Mouse (Mus musculus) embryo, embryonic 11 days (tissue): ENCODE data around the gene Plvap.

ENCODE experiments used
- DNase-seq: peaks from one replicate; pipeline ENCODE4 v3.0.0-alpha.2; 2015

Gene Plvap

DNA sequence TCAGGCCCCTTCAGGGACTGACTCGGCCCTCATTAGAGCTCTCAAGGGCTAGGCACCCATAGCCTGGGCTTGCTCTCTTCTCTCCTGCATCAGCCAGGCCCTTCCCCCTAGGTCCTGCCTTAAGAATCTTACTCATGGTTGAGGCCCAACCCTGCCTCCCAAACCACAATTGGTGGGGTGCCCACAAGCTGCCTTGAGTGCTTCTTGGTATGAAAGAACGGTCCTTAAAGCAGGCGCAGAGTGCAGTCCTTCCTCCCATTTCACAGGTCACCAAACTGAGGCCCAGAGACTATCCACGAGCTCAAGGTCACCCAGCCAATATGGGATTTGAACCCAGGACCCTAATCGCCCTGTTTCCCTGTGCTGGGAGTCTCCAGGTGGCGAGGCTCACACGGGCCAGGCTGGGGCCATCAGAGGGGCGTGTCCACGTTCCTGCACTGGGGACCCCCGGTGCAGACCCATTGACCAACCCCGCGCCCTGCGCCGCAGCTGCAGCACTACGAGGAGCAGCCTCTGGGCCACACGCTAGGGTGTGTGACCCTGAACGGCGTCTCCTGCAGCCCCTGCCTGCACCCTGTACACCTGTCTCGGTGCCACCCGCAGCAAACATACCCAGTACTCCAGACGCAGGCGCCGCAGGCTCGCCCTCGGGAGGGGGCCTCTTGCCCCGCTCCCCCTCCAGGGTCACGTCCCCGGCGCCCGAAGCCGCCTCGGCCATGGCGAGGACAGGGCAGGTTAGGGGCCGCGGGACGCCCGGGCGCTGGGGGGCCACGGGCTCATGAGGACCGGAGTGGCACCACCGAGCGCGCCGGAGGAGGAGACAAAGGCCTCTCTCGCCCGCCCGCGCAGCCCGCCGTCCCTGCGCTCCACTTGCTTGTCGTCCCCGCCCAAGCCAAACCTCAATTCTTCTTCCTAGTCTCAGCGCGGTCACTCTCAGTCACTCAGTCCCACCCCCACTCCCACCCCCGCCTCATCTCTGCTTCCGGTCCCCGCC, 26.1 kb downstream of the Plvap start, which contains the start of gene Ano8:
TSS of gene Ano8 (minus strand) at position 822 of the 994 bp plus-strand sequence.
- peak; percentile 94 for DNase-seq

DNA sequence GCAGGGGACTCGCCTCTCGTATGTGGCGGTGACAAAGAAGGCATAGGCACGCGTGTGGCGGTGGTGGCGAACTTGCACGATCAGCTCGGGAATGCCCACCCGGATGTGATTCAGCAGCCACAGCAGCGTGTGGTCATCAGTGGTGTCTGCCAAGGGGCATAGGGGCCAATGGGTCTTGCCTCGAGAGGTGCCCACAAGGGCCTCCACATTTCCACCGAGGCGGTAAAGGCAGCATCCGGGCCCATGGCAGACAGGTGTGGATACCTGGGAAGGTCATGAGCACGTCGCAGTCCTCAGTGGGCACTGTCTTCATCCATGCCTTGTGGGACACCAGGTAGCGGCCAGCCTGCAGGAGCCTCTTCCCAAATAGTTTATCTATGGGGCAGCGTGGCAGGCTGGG, 26.8 kb downstream of the Plvap start:
- DNase-seq = no peak

DNA sequence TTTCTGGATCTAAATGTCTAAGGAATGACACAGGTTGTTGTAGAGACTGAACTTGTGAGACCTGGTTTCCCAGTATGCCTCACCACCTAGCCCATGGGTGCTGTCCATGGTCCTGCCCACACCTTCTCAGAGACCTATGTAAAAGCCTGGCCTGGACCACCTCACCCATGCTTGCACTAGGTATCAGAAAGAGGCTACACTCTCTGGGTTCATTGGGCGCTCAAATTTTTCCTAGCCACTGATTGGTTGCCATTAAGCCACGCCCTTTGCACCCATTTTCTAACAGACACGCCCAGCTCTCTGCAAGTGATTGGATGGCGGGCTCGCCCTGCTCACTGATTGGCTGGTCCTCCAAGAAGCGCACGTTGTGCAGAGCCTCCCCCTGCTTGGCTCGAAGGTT, 27.6 kb downstream of the Plvap start:
- peak; percentile 68 for DNase-seq

DNA sequence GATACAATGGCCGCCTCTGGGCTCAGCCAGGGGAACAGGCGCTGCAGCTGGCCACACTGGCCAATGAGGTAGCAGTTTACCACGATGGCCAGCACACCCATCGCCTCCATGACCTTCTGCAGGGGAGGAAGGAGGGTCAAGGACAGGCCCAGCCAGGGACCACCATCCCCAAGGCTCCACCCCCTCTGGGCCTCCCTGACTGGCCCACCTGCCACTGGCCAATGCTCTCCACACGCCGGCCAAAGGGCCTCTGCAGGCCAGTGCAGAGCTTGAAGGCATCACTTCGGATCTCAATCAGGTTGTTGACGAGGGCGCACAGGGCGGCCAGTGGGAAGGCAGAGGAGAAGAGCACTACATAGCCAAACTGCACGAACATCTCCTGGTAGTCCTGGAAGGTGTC, 32.6 kb downstream of the Plvap start:
- no peak for DNase-seq

DNA sequence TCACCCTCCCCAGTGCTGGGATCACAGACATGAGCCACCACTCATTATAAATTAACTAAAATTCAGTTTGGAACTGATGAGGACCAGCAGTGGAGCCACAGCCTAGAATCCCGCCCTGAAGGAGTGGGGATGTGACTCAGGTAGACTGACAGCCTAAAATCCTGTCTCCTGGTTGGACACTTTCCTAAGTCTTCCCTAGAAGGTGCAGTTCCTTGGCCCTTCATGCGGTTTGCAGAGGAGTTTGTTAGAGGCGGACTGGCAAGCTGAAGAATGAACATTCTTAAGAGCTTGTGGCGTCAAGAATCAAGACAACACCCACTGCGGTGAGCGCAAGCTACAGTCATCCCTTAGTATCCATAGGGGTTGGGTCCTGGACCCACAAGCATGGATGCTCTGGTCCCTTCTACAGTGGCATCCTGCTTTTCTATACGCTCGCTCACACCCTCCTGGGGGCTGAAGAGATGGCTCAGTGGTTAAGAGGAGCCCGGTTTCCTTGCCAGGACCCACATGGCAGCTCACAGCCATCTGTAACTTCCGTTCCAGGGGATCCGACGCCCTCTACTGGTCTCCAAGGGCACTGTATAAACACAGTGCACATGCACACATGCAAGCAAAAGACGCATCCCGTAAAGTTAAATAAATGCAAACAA, 34.2 kb downstream of the Plvap start:
- peak; percentile 52 for DNase-seq

DNA sequence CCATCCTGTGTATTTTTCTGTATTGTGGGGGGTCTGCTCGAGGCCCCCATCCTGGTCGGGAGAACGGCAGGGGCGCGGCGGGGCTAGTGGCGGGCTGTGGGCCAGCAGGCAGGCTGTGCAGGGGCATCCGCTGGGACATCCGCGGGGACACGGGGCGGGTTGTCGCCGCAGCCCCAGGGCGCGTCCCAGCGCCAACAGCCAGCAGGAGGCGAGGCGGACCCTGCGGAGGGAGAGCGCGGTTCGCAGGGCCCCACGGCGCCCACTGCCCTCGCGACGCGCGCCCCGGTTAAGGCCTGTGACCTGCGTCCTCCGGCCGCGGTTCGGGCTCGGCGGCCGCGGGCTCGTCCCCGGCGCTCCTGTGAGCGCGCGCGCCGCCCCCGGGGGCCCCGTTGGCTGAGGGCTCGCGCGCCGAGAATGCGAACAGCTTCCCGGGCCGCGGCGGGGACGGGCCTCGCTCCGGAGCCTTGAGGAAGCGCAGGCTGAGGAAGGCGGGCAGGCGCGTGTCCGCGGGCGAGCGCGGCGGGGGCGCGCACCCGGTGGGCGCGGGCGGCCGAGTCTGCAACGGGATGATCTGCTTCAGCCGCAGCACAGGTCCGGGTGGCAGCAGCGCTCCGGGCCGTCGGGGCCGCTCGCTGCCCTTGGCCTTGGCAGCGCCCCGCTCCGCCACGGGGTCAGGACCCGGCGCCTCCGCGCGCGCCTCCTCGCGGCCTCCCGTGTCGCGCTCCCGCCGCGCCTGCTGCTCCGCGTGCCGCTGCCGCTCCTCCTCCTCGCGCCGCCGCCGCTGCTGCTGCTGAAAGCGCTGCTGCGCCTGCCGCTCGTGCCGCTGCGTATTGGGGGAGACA, 35.2 kb downstream of the Plvap start:
- DNase-seq = peak; percentile 93

DNA sequence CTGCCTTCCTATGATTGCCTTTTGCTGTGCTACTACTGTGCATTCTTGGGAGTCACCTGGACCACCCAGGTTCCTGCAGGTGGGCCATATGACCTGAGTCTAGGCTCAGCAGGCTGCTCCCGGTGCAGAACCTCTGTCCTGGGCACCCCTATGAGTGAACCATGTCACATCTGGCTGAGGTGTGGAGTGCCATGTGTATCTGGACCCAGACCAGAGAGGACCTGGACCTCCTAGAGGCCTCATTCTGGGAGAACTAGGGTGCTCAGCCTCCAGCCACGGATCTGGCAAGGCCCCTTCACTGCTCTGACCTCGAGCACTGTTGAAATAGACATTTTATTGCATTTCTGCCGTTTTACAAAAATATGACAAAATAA, 35.9 kb downstream of the Plvap start:
- DNase-seq = no peak

DNA sequence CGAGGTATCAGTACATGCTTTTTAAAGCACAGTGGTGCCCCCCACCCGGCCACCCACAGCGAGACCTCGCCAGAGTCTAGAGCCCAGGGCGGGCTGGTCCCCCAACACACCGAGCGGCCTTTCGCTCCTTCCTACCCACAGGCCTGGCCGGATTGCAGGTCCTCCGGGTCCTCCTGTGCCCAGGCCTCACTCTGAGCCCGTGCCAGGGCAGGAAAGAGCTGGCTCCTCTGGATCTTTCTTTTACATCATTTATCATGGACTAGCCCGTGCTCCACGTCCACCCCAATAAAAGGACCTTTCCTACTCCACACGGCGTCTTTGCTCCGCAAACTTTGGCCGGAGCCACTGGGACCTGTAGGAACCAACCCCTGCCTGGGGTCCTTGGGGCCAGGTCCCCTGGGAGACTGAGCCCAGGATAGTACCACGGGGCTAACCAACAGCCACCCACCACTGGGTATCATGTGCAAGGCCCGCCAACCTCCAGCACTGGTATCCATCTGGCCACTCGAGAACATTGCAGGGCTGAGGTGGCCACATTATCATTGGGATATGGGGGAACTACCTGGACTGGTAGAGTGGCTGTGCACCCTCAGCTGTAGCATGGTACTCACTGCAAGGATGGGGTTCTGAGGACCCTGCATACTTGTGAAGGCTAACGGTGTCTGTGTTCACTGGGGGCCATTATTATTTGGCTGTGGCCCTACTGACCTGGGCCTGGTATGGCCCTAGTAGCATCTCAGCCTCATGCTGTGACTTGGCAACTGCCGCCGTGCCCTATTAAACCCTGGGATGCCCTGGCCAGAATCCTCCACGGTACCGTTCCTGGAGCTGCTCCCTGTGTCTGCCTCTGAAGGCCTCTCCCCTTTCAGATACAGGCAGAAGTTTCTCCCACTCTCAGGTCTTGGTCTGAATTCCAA, 36.5 kb downstream of the Plvap start:
- DNase-seq = no peak

DNA sequence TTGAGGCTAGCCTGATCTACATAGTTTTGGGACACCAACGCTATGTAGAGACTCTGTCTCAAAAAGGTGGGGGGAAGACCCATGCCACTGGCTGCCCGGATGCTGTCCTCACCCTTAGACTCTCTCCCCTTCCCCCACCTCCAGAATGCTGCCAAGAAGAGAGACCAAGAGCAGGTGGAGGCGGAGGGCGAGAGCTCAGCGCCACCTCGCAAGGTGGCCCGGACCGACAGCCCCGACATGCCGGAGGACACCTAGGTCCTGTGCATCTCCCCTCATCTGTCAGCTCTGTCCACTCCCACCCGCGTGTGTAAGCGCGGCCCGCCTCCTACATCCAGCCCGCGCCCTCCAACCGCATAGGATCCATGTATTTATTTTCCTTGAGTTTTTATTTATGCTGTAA, 37.2 kb downstream of the Plvap start:
- no peak for DNase-seq

DNA sequence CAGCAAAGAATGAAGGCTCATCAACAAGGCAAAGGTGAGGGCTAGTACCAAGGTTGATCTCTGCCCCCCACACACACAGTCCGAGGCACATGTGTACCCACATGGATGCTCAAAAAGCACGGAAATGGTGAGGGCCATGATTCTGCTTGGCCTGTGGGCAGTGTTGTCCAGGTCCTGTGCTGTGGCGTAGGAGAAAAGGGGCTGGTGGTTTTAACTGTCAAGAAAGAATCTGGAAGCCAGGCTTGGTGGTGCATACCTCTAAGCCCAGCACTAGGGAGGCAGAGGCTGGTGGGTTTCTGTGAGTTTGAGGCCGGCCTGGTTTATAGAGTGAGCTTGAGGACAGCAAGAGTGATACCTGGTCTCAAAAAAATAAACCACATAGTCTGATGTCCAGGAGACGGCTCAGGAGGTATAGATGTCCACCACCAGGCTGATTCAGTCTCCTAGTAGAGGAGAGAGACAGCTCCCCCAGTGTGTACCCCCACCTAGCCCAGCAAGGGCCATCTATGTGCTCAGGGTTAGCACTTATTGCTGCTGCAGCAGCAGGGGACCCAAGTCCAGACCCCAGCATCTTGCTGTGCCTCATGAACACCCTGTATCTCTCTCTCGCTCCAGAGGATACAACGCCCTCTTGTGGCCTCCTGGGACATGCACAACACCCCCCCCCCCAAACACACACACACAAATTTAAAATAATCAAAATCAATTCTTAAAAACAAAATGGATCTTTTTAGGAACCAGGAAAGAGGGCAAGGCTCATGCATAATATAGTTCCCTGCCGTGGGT, 38.8 kb downstream of the Plvap start:
- no peak for DNase-seq

DNA sequence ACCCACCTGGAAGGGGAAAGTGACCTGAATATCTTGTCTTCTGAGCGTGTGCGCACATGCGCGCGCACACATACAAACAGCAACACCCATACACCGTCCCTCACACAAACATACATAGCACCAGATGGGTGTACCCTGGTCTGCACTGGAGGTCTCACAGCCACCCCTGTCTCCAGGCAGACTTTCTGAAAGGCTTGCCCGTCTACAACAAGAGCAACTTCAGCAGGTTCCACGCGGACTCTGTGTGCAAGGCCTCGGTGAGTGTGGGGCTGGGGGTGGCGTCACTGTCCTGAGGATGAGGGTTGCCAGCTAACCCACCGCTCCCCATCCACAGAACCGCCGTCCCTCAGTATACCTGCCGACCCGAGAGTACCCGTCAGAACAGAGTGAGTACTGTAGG, 39.7 kb downstream of the Plvap start:
- DNase-seq = no peak

DNA sequence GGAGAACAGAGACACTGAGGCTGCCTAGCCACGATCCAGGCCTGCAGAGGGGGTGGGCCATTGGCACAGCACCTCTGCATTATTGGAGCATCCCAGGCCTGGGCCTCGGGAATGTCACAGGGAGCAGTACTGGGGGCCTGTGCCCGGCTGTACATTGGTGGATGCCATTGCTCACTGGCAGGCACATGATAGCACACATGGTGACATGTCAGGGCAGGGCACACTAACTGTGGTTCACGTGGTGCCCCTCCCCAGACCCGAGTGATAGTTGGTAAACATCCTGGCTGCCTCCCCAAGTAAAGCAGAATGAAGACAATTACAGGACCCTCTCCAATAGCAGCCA, 40.7 kb downstream of the Plvap start:
- DNase-seq = no peak

DNA sequence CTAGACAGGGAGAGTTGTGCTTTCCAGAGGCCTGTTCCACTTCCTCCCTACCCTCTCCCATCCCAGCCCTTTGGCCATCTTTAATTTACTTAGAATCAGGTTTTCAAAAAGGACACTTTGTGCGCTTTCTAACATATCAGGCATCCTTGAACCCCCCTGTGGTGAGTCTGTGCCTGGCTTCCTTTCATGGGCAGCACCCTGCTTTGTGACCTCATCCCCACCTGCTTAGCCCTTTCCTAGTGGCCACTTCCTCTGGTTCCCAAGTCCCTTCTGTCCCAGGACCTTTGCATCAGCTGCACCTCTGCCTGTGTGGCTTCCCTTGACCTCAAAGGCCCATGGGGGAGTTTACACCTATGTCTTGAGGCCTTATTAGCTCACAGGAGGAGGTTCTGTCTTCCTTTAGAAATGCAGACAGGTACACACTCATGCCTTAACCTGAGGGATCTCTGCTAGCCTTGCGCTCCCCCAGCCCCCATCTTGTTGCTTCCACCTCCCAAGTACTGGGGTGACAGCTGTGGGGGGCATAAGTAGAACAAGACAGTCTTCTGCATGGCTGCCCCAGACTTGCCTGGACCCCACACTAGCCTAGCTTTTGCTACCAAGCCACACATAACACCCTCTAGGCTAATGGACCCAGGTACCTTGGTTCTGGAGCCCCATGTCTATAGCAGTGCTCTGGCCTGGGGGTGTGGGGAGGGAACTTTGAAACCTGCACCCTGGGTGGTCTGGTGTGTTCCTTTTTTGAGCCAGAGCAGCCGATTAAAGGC, 41.2 kb downstream of the Plvap start:
- DNase-seq = no peak

DNA sequence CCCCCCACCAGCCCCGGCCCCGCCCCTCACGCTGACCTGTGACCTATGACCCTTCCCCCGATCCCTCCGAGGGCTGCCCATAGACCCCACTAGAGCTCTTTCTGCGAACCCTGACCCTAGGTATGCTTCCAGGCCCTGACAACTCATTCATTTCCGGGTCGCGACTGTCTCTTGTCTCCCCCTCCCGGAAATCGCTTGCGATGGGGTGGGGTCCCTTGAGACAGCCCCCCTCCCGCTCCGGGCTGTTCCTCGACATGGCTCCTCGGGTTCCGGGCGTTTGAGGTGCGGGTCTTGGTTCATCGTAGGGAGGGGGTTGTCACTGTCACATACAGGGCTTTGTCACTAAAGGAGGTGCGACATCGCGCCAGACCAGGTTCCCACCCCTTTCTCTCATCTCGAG, 42.1 kb downstream of the Plvap start:
- peak; percentile 81 for DNase-seq

DNA sequence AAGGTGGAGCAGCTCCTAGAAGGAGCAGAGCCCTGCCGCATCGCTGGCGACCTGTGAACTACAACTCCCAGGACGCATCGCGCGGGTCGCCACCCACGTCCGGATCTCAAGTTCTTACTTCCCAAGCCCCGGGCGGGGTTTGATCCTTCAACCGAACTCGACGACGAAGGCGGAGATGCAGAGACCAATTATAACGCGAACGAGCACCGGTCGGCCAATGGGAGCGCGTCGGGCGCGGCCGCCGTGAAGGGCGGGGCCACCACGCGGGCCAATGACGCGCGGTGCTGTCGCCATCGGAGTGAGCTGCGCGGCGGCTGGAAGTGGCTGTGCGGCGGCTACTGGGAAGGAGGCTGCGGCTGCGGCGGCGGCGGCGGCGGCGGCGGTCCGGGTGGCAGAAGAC, 42.6 kb downstream of the Plvap start, which contains the start of gene Dda1:
TSS of gene Dda1 (plus strand) at position 284 of the 400 bp plus-strand sequence.
- peak; percentile 100 for DNase-seq

DNA sequence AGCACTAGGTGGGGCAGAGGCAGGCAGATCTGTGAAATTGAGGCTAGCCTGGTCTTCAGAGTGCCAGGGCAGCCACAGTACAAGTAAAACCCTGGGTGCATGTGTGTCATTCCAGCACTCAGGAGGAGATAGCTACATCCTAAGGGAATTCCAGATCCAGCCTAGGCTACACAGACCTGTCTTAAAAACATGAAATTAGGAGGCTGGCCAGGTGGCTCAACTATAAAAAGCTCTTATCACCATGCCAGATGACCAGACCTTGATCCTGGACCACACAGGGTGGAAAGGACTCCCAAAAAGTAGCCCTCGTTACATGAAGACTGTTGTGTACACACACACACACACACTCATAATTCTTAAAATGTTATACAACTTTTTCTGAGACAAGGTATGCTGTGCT, 43.6 kb downstream of the Plvap start:
- no peak for DNase-seq

DNA sequence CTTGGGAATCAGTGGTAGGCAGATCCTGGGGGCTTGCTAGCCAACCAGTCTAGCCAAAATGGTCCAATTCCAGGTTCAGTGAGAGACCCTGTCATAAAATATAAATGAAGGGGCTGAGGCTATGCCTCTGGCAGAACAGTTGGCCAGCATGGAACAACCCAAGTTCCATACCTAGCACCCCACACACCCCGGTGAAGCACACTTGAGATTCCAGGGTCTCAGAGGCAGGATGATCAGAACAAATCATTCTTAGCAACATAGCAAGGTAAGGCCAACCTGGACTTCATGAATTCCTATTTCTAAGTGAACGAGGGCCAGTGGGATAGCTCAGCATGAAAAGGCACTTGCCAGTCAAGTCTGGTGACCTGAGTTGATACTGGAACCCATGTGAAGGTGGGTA, 44.4 kb downstream of the Plvap start:
- no peak for DNase-seq

DNA sequence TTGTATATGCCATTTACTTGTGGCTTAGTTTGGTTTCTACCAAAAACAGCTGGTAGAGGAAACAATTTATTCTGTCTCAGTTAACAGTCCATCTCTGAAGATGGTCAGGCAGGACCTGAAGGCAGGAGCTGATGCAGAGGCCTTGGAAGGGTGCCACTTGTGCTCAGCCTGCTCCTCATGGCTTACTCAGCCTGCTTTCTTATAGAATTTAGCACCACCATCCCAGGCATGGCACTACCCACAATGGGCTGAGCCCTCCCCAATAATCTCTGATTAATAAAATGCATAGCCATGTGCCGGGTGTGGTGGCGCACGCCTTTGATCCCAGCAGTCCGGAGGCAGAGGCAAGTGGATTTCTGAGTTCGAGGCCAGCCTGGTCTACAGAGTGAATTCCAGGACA, 45.4 kb downstream of the Plvap start:
- no peak for DNase-seq

DNA sequence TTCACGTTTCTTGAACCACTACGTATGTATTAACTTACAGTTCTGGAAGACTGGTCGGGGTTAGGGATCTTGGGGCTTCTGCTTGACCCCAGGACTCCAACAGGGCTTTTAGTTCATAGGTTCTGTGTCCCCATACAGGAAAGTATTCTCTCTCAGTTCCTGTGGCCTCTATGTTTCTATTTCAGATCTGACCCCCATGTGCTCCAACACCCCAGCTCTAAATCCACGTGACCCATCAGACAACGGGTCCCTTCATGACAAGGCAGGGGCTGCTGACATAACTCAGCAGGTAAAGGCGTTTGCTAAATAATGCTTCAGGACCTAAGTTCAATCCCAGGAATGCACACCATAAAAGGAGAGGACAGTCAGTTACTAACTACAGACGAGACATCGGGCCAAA, 45.8 kb downstream of the Plvap start:
- DNase-seq = no peak
